Mouse (Mus musculus): ENCODE measurements around the gene Pcgf2.
"Not testable (repeated sequence)": the region's sequence is repeated elsewhere in the genome, so short reads cannot be mapped to it uniquely, and the experiment has no call there.

Pcgf2 gene

GRCm38 (mm10) chr11:97717369-97718280, 17.3 kb upstream of the Pcgf2 start:
- no peak for DNase-seq (ENCODE audit: low spot score in 2 of 2)

DNA sequence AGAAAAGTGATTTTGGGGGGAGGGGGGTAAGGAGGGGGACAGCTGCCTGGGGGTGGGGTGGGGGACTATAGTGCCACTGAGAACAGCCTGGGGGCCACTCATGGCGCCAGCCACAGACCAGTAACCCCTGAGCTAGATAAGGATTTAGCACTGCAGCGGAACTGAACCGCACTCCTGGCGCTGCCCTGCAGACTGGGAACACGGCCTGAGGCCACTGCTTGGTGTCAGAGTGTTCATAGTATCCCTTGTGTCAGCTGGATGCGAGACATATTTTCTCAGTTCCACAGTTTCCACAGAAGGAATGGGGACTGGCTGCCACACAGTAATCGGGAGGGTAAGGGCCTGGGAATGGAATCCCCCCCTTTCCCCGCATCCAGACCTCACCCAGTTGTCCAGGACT, 15.7 kb upstream of the Pcgf2 start:
- DNase-seq (ENCODE audit: low spot score in 2 of 2) = no peak

DNA sequence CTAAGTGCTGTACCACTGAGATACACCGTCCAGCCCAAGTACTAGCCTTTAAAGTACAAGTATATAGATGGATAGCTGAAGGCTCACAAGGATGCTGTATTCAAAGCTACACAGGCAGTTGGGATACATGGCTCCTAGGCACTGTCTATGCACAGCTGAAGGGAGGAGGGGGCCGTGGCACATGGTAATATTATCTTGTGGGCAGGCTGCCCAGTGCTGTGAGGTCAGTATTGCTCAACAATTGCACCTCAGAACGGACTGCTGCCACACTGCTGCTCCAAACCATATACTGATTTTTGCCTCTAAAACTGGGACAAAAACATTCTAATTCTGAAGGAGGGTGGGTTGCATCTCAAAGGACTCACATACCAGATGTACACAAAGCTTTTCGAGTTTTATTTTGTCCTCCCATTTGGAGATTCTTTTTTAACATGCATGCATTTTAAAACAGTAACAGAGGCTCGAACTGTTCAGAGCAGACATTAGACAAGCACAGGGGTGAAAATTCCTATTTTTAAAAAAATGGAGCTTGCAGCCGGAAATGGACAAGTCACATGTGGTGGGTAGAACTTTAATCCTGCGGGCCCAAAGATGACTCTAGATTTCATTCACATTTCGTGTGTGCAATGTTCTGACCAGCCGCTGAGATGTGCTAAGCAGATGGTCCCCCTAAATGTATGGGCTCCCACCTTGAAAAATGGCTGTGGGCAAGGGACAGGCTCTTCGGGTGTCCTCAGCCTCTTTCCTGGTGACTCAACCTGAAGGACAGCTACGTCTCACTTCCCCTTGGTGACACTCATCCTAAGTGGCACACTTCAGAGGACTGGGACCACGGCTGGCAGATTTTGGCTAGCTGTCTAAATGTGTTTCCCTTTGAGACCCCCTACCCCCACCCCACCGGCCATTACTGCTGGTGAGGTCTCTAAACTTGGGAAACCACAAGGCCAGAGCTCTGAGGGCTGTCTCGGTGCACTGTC, 14.8 kb upstream of the Pcgf2 start:
- peak; percentile 70 to 74 for DNase-seq (ENCODE audit: low spot score in 2 of 2)

- no peak for DNase-seq (ENCODE audit: low spot score in 2 of 2)
These were observed 14.1 kb upstream of the Pcgf2 start for GRCm38 (mm10) chr11:97714356-97714755.

DNA sequence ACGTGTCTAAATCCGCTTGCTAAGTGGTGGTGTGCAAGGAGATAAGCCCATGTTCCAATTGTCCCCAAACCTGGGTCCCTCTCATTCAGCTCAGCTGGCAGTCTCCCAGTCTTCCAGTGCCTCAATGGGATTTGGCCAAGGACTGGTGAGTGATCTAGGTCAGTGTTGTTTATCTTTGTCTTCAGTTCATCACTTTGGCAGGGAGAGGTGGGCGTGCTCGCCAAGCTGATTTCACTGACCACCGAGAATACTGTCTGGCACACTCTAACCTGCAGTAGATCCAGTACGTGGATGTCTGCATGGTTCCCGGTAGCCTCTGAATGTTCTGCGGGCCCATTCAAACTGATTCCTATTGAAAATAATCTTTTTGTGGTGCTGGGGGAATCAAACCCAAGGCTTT, 13.6 kb upstream of the Pcgf2 start:
- DNase-seq (ENCODE audit: low spot score in 2 of 2) = peak in 1 of 2 experiments; percentile 63

GRCm38 (mm10) chr11:97712286-97712685, 12.0 kb upstream of the Pcgf2 start:
- no peak for DNase-seq (ENCODE audit: low spot score in 2 of 2)

DNA sequence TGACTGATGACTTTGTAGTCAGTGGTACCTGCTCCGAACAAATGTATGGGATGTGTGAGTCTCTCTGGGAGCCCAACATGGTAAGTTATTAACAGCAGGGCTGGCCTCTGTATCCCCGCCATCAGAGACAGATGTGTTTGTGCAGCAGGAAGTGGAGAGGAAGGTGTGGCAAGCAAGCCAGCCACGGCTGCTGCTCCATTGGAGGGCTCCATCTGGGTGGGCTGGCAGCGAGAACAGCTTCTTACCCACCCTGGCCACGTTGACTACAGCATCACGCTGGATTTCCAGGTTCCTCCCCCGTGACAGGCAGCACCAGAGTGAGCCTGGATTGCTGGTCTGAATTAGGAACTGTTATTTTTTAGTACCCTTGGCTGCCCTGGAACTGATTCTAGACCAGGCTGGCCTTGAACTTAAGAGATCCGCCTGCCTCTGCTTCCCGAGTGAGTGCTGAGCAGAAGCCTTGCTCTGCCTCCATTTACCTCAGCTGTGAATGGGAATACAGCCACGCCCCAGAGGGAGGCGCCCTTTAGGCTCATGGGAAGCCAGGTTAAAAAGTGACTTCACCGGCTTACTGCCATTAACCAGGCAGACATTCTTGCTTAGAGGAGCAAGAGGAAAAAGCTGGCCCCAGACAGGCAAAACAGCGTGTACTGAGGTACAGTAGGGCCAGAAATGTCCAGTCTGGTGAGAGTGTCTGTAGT, 11.1 kb upstream of the Pcgf2 start:
- DNase-seq (ENCODE audit: low spot score in 2 of 2) = no peak

DNA sequence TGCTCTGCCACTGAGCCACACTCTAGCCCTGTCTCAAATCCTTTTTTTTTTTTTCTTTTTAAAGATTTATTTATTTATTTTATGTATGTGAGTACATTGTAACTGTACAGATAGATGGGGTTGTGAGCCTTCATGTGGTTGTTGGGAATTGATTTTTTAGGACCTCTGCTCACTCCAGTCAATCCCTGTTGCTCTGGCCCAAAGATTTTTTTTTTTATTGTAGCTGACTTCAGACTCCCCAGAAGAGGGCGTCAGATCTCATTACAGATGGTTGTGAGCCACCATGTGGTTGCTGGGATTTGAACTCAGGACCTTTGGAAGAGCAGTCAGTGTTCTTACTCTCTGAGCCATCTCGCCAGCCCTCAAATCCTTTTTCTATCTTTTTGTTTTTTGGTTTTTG, 9.8 kb upstream of the Pcgf2 start:
- DNase-seq (ENCODE audit: low spot score in 2 of 2) = not testable (repeated sequence)

DNA sequence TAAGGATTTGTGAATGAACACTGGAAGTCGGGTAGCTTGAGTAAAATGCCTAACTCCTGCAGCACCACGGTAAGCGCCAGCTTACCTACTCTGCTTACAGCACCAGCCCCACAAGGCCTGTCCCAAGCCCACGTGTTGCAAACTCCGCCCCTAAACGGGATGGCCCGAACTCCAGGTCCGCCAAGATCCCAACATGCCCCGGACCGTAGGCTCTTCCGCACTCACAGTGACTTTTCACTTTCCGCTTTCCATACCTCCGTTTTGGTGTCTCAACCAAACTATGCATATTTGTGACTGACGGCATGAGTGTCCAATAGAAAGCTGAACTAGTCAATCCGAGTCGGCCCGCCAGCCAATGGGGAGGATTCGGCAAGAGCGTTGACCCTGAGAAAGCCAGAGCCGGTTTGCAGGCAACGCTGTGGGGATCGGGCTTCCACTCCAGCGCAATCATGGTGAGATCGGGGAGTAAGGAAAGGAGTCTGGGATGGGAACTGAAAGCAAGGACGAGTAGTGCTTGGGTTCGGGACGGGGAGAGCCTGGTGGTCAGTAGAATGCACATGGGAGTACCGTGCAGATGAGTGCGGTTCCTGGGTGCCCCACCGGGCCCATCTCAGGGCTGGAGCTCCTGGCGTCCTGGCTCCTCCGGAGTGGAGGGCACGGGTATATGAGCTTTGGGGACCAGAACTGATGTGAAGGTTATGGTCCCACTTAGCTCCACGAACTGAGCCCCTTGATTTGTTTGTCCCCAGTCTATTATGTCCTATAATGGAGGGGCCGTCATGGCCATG, 2.9 kb upstream of the Pcgf2 start, which contains the start of gene Psmb3:
Gene Psmb3, plus strand, starts transcription at position 361 of the 788 bp plus-strand sequence.
- DNase-seq (ENCODE audit: low spot score in 2 of 2) = peak; percentile 100

GRCm38 (mm10) chr11:97702393-97702745, 2.1 kb upstream of the Pcgf2 start:
- DNase-seq (ENCODE audit: low spot score in 2 of 2) = peak; percentile 92

GRCm38 (mm10) chr11:97701581-97702392, 1.5 kb upstream of the Pcgf2 start:
- no peak for DNase-seq (ENCODE audit: low spot score in 2 of 2)

DNA sequence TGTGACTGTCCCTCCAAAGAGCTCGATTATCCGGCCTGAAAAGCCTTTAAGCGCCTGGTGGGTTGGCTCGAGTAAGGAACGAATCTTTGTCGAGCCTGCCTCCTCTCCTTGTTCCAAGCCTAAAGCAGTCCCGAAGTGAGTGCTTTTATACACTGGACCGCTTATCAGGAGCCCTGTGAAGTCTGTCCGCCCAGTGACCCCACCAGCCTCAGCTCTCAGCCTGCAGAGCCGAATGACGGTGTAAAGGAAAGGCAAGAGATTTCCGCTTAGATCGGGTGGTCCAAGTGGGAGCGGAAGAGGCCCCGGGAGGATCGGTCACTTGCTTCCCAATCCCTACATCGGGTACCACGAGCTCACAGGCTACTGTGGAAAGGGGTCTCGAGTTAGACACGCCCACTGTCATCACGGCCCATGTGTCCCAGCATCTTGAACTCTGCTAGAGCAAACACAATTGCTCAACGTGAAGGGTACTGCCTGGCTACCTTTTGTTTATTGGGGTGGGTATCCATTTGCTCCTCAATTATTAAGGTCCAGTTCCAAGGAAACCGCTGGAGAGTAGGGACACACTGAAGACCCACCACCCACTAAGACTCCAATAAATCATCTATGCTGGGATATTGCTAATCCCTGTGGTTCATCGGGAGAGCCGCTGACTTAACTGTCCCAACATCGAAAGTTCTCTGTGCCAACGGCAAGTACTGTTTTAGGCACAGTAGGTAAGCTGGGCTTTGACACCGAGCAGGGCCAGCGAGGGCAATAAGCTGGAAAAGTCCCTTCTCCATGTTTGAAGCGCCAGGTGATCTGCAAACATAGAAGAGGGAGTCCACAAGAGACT, 666 bp upstream of the Pcgf2 start:
- DNase-seq (ENCODE audit: low spot score in 2 of 2) = no peak

DNA sequence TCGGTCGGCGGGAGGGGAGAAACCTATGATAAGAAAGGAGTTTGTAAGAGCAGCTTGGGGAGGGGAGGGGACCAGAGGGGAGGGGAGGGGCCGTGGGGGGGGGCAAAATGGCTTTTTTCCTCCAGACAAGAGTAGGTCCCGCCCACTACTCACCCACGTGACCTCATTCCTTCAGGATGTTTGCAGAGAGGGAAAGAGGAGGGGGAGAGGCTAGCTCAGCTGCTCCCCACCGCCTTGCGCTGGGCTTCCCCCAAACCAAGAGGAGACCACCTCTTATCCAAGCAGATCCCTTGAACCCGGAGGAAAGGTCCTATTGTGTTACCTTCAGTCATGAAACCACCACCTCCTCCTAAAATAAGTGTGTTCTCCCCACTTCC, 683 bp downstream of the Pcgf2 start:
- DNase-seq (ENCODE audit: low spot score in 2 of 2) = peak; percentile 94 to 97

DNA sequence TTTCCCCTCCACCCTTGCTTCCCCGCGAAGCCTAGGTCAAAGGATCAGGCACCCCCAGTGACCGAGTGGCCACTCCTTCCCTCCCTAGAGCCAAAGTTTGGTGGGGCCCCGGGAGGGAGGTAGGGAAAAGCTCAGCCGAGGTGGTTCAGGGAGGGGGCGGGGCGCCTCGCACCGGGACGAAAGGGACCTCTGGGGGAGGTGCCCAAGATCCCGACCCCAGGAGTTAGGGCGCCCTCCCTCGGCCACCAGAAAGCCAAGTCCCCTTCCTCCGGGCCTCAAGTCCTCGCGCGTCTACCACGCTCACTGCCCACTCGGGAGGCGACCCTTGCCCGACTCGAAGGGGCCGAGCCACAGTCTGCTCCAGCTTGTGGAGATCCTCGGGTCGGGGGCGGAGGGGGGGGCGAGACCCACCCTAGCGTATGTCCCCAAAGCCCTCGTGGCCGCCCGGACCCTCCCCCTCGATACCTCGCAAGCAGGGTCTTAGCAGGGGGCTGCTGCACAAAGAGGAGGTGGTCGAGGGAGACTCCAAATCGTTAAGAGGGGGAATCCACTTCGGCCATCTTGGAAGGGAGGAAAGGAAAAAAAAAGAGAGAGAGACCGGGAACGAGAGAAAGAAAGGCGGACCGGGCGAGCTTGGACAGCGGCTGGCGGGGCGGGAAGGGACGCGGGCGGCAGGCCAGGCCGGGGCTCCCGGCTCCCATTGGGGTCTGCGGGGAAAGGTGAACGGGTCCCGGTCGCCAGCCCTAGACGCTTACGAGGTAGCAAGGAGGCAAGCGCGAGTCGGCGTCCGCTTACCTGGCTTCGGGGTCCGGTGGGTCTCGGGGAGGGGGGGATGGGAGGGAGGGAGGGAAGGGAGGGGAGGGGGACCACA, 1.3 kb downstream of the Pcgf2 start:
- peak; percentile 76 to 81 for DNase-seq (ENCODE audit: low spot score in 2 of 2)

GRCm38 (mm10) chr11:97697891-97698529, 2.3 kb downstream of the Pcgf2 start:
- DNase-seq (ENCODE audit: low spot score in 2 of 2) = no peak

DNA sequence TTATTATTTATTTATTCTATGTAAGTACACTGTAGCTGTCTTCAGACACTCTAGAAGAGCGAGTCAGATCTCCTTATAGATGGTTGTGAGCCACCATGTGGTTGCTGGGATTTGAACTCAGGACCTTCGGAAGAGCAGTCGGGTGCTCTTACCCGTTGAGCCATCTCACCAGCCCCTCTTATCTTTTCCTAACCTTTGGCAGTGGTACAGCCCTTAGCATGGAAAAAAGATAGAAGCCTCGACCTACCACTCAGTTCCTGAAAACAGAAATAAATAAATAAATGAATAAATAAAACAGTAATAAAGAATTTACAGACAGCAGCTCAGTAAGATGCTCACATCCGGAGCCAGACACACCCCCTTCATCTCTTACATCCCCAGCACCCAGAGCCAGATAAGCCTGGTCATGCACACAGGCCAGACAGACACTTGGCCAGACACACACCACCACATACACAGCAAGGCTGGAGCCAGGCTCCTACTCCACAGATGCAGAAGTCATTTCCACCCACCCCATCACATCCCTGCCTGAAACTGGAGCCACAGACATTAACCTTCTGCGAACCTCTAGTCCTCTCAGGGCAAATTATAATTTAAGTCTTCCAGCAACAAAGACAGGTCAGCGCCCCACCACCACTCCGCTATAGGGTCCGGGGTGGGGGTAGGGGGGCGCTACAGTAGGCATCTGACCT, 3.0 kb downstream of the Pcgf2 start:
- no peak for DNase-seq (ENCODE audit: low spot score in 2 of 2)

GRCm38 (mm10) chr11:97696669-97697068, 3.6 kb downstream of the Pcgf2 start:
- DNase-seq (ENCODE audit: low spot score in 2 of 2) = no peak

Measured in right cerebral cortex, postnatal 10 days (tissue).